Mouse (Mus musculus) brain, embryonic 18.5 days (tissue): ENCODE measurements around the gene Slc4a2.

Experiments used
- DNase-seq: peaks from one replicate; pipeline ENCODE4 v3.0.0-alpha.2; 2012; ENCODE audit warnings: low read depth, low spot score

Slc4a2 gene

GRCm38 (mm10) chr5:24466762-24467161 is 43.1 kb downstream of the Slc4a2 start:
- no peak for DNase-seq

- no peak for DNase-seq
These were observed 47.0 kb downstream of the Slc4a2 start for GRCm38 (mm10) chr5:24470600-24470999.

GRCm38 (mm10) chr5:24472884-24473619 is 49.4 kb downstream of the Slc4a2 start:
- no peak for DNase-seq

GRCm38 (mm10) chr5:24474025-24474722 is 50.5 kb downstream of the Slc4a2 start:
- no peak for DNase-seq

GRCm38 (mm10) chr5:24474723-24475261 is 51.2 kb downstream of the Slc4a2 start:
- DNase-seq: no peak

- DNase-seq: no peak
These were observed 52.0 kb downstream of the Slc4a2 start for GRCm38 (mm10) chr5:24475476-24476241.

- DNase-seq: no peak
These were observed 54.3 kb downstream of the Slc4a2 start for GRCm38 (mm10) chr5:24477909-24478308.

GRCm38 (mm10) chr5:24481647-24482046 is 58.0 kb downstream of the Slc4a2 start:
- DNase-seq: no peak

GRCm38 (mm10) chr5:24482247-24483079 is 58.8 kb downstream of the Slc4a2 start:
- DNase-seq: no peak

- DNase-seq: no peak
These were observed 59.7 kb downstream of the Slc4a2 start for GRCm38 (mm10) chr5:24483326-24483725.

GRCm38 (mm10) chr5:24484963-24485362 is 61.3 kb downstream of the Slc4a2 start:
- no peak for DNase-seq

- DNase-seq: peak; percentile 59
These were observed 62.5 kb downstream of the Slc4a2 start for GRCm38 (mm10) chr5:24486097-24486496.

GRCm38 (mm10) chr5:24486738-24487137 is 63.1 kb downstream of the Slc4a2 start:
- no peak for DNase-seq

GRCm38 (mm10) chr5:24490413-24490920 is 66.8 kb downstream of the Slc4a2 start:
- no peak for DNase-seq
